Mouse (Mus musculus) liver, embryonic 11.5 days (tissue): ENCODE measurements around the gene Ankrd36. TPM values are rescaled to one million over a fixed set of nuclear protein-coding genes. Genes with fewer than 3 reads are reported as not detected.

Experiments
- ATAC-seq: fragments of 200-750 bp; cut with Nextera tagmentation; replicated peaks from 2 replicates; pipeline ENCODE4 v1.8.0; 2017; ENCODE audit warnings: moderate number of reproducible peaks, mild to moderate bottlenecking, moderate TSS enrichment, moderate library complexity; ENCODE audit not compliant: low FRiP score
- DNase-seq: peaks from one replicate; pipeline ENCODE4 v3.0.0-alpha.2; 2017; ENCODE audit warnings: low spot score
- H3K27ac ChIP-seq: fragments of 300-500 bp; sonication (generic); 2 replicates; pipeline ENCODE4 v1.5.1; 2014; ENCODE audit warnings: mild to moderate bottlenecking, low read depth, low read length, control low read depth
- H3K27me3 ChIP-seq: fragments of 300-500 bp; sonication (generic); replicated peaks from 2 replicates; pipeline ENCODE4 v1.6.1; 2014; ENCODE audit warnings: low read length, mixed read lengths; ENCODE audit not compliant: control insufficient read depth, insufficient read depth
- H3K36me3 ChIP-seq: fragments of 300-500 bp; sonication (generic); 2 replicates; pipeline ENCODE4 v1.6.1; 2014; ENCODE audit warnings: mild to moderate bottlenecking, low read length, moderate library complexity, mixed read lengths; ENCODE audit not compliant: control insufficient read depth, insufficient read depth
- H3K4me1 ChIP-seq: fragments of 300-500 bp; sonication (generic); replicated peaks from 2 replicates; pipeline ENCODE4 v1.6.1; 2014; ENCODE audit warnings: low read length, mixed read lengths; ENCODE audit not compliant: control insufficient read depth, insufficient read depth
- H3K4me2 ChIP-seq: fragments of 300-500 bp; sonication (generic); 2 replicates; pipeline ENCODE4 v1.6.1; 2014; ENCODE audit warnings: mild to moderate bottlenecking, control low read depth, moderate library complexity
- H3K4me3 ChIP-seq: fragments of 300-500 bp; sonication (generic); 2 replicates; pipeline ENCODE4 v1.5.1; 2014; ENCODE audit warnings: low read depth, low read length, control low read depth
- H3K9ac ChIP-seq: fragments of 300-500 bp; sonication (generic); 2 replicates; pipeline ENCODE4 v1.6.1; 2014; ENCODE audit warnings: low read depth, low read length, control low read depth
- H3K9me3 ChIP-seq: fragments of 300-500 bp; sonication (generic); 2 replicates; pipeline ENCODE4 v1.6.1; 2016; ENCODE audit warnings: low read length, inconsistent platforms, mixed read lengths; ENCODE audit not compliant: control insufficient read depth
- WGBS: fragments of 180-500 bp; shearing (Covaris S2); extraction: QIAGEN DNeasy Blood & Tissue Kit; methylation state at CpG from one replicate; pipeline ENCODE4 v1.1.7; 2014; 5-methylcytosine and 5-hydroxymethylcytosine counted together
- polyA plus RNA-seq: library from polyadenylated mRNA; unstranded; fragments of >200 nt; fragmentation: Nextera tagmentation; extraction: Ambion mirVana; gene quantifications from 2 replicates; pipeline ENCODE4 v1.2.1, GENCODE M21; 2014

Gene Ankrd36
- polyA plus RNA-seq, 1 experiment from 2014 or later = 0.82 TPM

GRCm38 (mm10) chr11:5629033-5629432 lies 59.5 kb downstream of the Ankrd36 start:
- Histone ChIP-seq H3K27me3 (no peaks in the 10 kb centered on the region), H3K4me2 (no peak overlapping the region), H3K9ac (no peak overlapping the region), H3K4me3 (no peak overlapping the region), H3K4me1 (no peaks in the 10 kb centered on the region), H3K36me3 (no peaks in the 10 kb centered on the region), H3K27ac (no peak overlapping the region), H3K9me3 (no peaks in the 10 kb centered on the region)
- ATAC-seq (no peak), DNase-seq (peak; percentile 83)
- 16% methylated on average over 15 of the region's 15 CpGs for WGBS

GRCm38 (mm10) chr11:5643085-5643484 lies 73.6 kb downstream of the Ankrd36 start:
- WGBS = 78% methylated on average over 5 of the region's 5 CpGs
- H3K9ac ChIP-seq = no peak overlapping the region
- ATAC-seq (no peak), DNase-seq (no peak)
- H3K27me3 ChIP-seq = no peaks in the 10 kb centered on the region
- H3K9me3 ChIP-seq = no peaks in the 10 kb centered on the region
- H3K4me2 ChIP-seq = no peak overlapping the region
- no peaks in the 10 kb centered on the region for H3K4me1 ChIP-seq
- no peak overlapping the region for H3K4me3 ChIP-seq
- no peaks in the 10 kb centered on the region for H3K36me3 ChIP-seq
- H3K27ac ChIP-seq = no peak overlapping the region

- DNase-seq (no peak), ATAC-seq (no peak)
- WGBS = 61% methylated on average over 7 of the region's 7 CpGs
- Histone ChIP-seq H3K9ac (no peak overlapping the region), H3K4me1 (no peaks in the 10 kb centered on the region), H3K27ac (no peak overlapping the region), H3K4me3 (no peak overlapping the region), H3K9me3 (no peaks in the 10 kb centered on the region), H3K27me3 (no peaks in the 10 kb centered on the region), H3K4me2 (no peak overlapping the region), H3K36me3 (no peaks in the 10 kb centered on the region)
These were observed 80.8 kb downstream of the Ankrd36 start for GRCm38 (mm10) chr11:5650321-5650720.

GRCm38 (mm10) chr11:5682541-5682940 lies 113.1 kb downstream of the Ankrd36 start:
- no peaks in the 10 kb centered on the region for H3K9me3 ChIP-seq
- H3K36me3 ChIP-seq = no peaks in the 10 kb centered on the region
- DNase-seq = peak; percentile 18
- no peak for ATAC-seq
- WGBS = 65% methylated on average over 6 of the region's 6 CpGs
- H3K27me3 ChIP-seq = no peaks in the 10 kb centered on the region
- no peak overlapping the region for H3K4me3 ChIP-seq
- no peak overlapping the region for H3K9ac ChIP-seq
- H3K27ac ChIP-seq = no peak overlapping the region
- H3K4me1 ChIP-seq = no peaks in the 10 kb centered on the region
- H3K4me2 ChIP-seq = no peak overlapping the region

GRCm38 (mm10) chr11:5684283-5684682 lies 114.8 kb downstream of the Ankrd36 start:
- WGBS = 31% methylated on average over 7 of the region's 7 CpGs
- Histone ChIP-seq H3K27ac (no peak overlapping the region), H3K9ac (no peak overlapping the region), H3K4me1 (no peaks in the 10 kb centered on the region), H3K36me3 (no peaks in the 10 kb centered on the region), H3K4me2 (no peak overlapping the region), H3K27me3 (no peaks in the 10 kb centered on the region), H3K4me3 (no peak overlapping the region), H3K9me3 (no peaks in the 10 kb centered on the region)
- DNase-seq (peak; percentile 31), ATAC-seq (no peak)

- Histone ChIP-seq H3K27ac (no peak overlapping the region), H3K4me2 (no peak overlapping the region), H3K9me3 (no peaks in the 10 kb centered on the region), H3K4me3 (no peak overlapping the region), H3K9ac (no peak overlapping the region), H3K27me3 (no peaks in the 10 kb centered on the region), H3K36me3 (no peaks in the 10 kb centered on the region), H3K4me1 (no peaks in the 10 kb centered on the region)
- ATAC-seq (no peak), DNase-seq (no peak)
- 28% methylated on average over 7 of the region's 7 CpGs for WGBS
These were observed 122.3 kb downstream of the Ankrd36 start for GRCm38 (mm10) chr11:5691775-5692174.

- Histone ChIP-seq H3K9ac (no peak overlapping the region), H3K36me3 (peaks cover 14% of the 10 kb centered on the region), H3K9me3 (no peaks in the 10 kb centered on the region), H3K4me2 (no peak overlapping the region), H3K27ac (no peak overlapping the region), H3K4me3 (no peak overlapping the region), H3K4me1 (peaks cover under 1% of the 10 kb centered on the region; the same call in 1 of the 2 replicates), H3K27me3 (no peaks in the 10 kb centered on the region)
- ATAC-seq (no peak), DNase-seq (no peak)
- WGBS = 90% methylated on average over 7 of the region's 7 CpGs
These were observed 131.3 kb downstream of the Ankrd36 start for GRCm38 (mm10) chr11:5700808-5701207.

GRCm38 (mm10) chr11:5701300-5701699 lies 131.8 kb downstream of the Ankrd36 start:
- Histone ChIP-seq H3K4me3 (no peak overlapping the region), H3K27me3 (no peaks in the 10 kb centered on the region), H3K27ac (no peak overlapping the region), H3K4me2 (no peak overlapping the region), H3K9me3 (no peaks in the 10 kb centered on the region), H3K4me1 (peaks cover 6% of the 10 kb centered on the region), H3K9ac (no peak overlapping the region), H3K36me3 (peaks cover 14% of the 10 kb centered on the region)
- 68% methylated on average over 2 of the region's 2 CpGs for WGBS
- DNase-seq = no peak
- no peak for ATAC-seq

- Histone ChIP-seq H3K9me3 (no peaks in the 10 kb centered on the region), H3K4me1 (peaks cover 10% of the 10 kb centered on the region), H3K27ac (no peak overlapping the region), H3K4me3 (no peak overlapping the region), H3K4me2 (no peak overlapping the region), H3K9ac (no peak overlapping the region), H3K27me3 (no peaks in the 10 kb centered on the region), H3K36me3 (peaks cover 14% of the 10 kb centered on the region)
- no peak for DNase-seq
- 91% methylated on average over 1 of the region's 1 CpGs for WGBS
- ATAC-seq = no peak
These were observed 132.3 kb downstream of the Ankrd36 start for GRCm38 (mm10) chr11:5701821-5702220.
